Mouse (Mus musculus) brain, embryonic 18.5 days (tissue): ENCODE measurements around the gene Eddm3b.

ENCODE experiments used
- DNase-seq: peaks from one replicate; pipeline ENCODE4 v3.0.0-alpha.2; 2012; ENCODE audit warnings: low read depth, low spot score

Gene Eddm3b

DNA sequence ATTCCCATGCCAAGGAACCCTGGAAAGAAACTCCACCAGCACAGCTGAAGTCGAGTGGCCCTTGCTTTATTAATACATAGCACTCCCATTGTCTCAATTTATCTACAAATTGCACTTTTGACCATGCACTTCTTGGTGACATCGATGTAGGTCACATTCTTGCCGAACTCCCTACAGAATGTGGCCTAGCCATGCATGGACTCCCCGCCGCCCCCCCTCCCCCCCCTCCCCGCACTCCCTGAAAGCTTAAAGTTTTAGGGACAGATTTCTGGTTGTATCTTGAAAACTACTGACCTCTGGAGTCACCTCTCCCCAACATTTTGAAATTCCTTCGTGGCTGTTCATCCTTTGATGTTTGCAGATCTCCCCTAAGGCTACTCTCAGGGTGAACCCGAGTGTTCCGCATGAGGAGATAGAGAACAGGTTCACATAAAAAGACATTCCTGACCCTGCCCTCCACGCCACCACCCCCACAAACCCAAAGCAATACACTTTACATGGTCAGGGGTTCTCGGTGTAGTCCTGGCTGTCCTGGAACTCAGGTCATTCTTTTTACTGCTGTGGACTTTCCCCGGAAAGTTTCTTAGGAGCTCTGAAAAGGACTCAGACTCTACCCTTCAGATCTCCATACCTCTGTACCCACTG lies at the start of gene Eddm3b:
TSS of gene Eddm3b (plus strand) at position 511 of the 645 bp plus-strand sequence.
- DNase-seq: no peak

- no peak for DNase-seq
Measured at GRCm38 (mm10) chr14:51068956-51069355, 45.3 kb upstream of the Eddm3b start.

- DNase-seq: no peak
Measured at GRCm38 (mm10) chr14:51069617-51070016, 44.6 kb upstream of the Eddm3b start.

DNA sequence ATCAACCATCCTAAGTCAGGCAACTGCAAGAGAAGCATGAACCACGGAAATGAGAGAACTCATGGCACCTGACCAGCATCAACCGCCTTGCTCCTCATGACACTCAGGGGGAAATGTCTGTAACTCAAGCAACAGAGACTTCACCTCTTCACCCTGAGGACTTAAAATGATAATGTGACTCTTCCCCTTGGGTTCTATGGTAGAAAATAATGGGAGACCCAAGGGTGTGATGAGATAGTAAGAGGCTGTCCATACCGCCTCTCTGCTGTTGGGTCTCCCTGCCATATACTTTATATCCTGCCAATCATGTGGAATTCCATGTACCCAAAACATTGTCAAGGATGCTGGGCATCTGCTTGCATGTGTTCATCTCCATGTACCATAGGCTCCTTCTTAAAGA lies 39.9 kb upstream of the Eddm3b start, which contains the start of gene Olfr750:
TSS of gene Olfr750 (minus strand) at position 101 of the 400 bp plus-strand sequence.
- DNase-seq: no peak

DNA sequence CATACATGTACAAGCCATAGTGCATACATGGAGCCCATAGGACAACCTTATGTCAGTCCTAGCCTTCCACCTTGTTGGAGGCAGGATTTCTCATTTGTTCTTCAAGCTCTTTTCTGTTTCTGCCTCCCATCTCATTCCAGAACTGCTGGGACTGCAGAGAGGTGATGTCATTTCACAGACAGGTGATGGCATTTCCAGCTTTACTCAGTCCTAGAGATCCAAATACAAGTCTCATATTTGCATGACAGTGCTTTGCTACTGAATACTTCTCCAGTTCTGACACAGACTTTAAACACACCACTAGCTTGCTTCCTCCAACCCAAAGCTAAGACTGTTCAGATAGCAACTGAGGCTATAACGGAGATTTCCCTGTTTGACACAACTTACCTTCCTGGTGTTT lies 35.0 kb upstream of the Eddm3b start:
- no peak for DNase-seq

DNA sequence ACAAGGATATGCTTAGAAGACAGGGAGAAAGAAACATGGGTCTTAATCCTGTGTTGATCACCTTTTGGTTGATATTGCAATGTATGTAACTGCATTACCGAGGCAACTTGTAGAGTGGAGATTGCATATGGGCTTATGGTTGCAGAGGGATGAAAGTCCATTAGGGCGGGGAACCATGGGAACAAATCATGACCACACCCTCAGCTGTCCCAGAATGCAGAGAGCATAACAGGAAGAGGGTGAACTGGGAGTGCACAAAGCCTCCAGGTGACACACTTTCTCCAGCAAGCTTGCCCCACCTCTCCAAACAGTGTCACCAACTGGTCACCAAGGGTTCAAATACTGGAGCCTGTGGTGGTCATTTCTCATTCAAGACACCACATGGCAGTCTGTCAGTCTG lies 33.2 kb upstream of the Eddm3b start:
- no peak for DNase-seq

GRCm38 (mm10) chr14:51082599-51083581 lies 31.3 kb upstream of the Eddm3b start:
- DNase-seq: no peak

GRCm38 (mm10) chr14:51083805-51084204 lies 30.4 kb upstream of the Eddm3b start:
- DNase-seq: no peak

GRCm38 (mm10) chr14:51085086-51085485 lies 29.1 kb upstream of the Eddm3b start:
- DNase-seq: no peak

- DNase-seq: no peak
Measured at GRCm38 (mm10) chr14:51085911-51086310, 28.3 kb upstream of the Eddm3b start.

- no peak for DNase-seq
Measured at GRCm38 (mm10) chr14:51087762-51088161, 26.5 kb upstream of the Eddm3b start.

- peak; percentile 52 for DNase-seq
Measured at GRCm38 (mm10) chr14:51088166-51088969, 25.9 kb upstream of the Eddm3b start.

GRCm38 (mm10) chr14:51088970-51089673 lies 25.1 kb upstream of the Eddm3b start:
- peak; percentile 92 for DNase-seq

GRCm38 (mm10) chr14:51089674-51090076 lies 24.6 kb upstream of the Eddm3b start:
- DNase-seq: no peak

- peak; percentile 65 for DNase-seq
Measured at GRCm38 (mm10) chr14:51090077-51090781, 24.0 kb upstream of the Eddm3b start.

GRCm38 (mm10) chr14:51090921-51091900 lies 23.0 kb upstream of the Eddm3b start, which contains the start of the genes Rnase4 and Ang:
Rnase4 (plus strand) TSS chr14:51091077.
Ang (plus strand) TSS chr14:51091150.
- DNase-seq: no peak

GRCm38 (mm10) chr14:51092073-51092620 lies 22.1 kb upstream of the Eddm3b start:
- DNase-seq: no peak

GRCm38 (mm10) chr14:51093496-51093895 lies 20.7 kb upstream of the Eddm3b start:
- no peak for DNase-seq
